11 mouse cellular contexts compared by ENCODE assay signal in genomic region chr2:156780752-156781151, GRCm38 (mm10). TPM values are rescaled to one million over a fixed set of nuclear protein-coding genes. Genes with fewer than 3 reads are reported as not detected.
DNase-seq lines count a peak whose midpoint lies in the region; ATAC-seq and TF ChIP-seq lines count a peak whose summit lies in the region.
"Had no signal": no experiment of that assay in that cellular context is flagged by ENCODE, and none has a peak within 500 bp of the region (broad histone marks: within the 10 kb centered on the region; RNA-seq: fewer than 3 reads in every experiment).

No protein-coding gene starts in this region.

- no peaks in the 10 kb centered on the region for H3K36me3 ChIP-seq in hindbrain, embryonic 11.5 days (ENCODE audit: control insufficient read depth, insufficient read depth, low read length)
- no peaks in the 10 kb centered on the region for H3K36me3 ChIP-seq in hindbrain, embryonic 12.5 days
- no peaks in the 10 kb centered on the region for H3K36me3 ChIP-seq in G1E (replicated peaks)
- no peaks in the 10 kb centered on the region for H3K36me3 ChIP-seq in forebrain, embryonic 12.5 days (replicated peaks)
- H3K36me3 ChIP-seq in liver, embryonic 15.5 days (replicated peaks) = no peaks in the 10 kb centered on the region

- H3K27ac ChIP-seq in hindbrain, embryonic 11.5 days (ENCODE audit: low read depth, low read length) = no peak overlapping the region
- H3K27ac ChIP-seq in hindbrain, embryonic 12.5 days = no peak overlapping the region
- no peak overlapping the region for H3K27ac ChIP-seq in forebrain, embryonic 12.5 days
- peak overlapping the region; percentile 82; the same call in 1 of the 2 replicates for H3K27ac ChIP-seq in liver, embryonic 15.5 days (replicated peaks)
- no peak overlapping the region for H3K27ac ChIP-seq in left cerebral cortex, adult 2 months

- no peak overlapping the region for H3K4me3 ChIP-seq in hindbrain, embryonic 11.5 days (ENCODE audit: low read depth, low read length)
- H3K4me3 ChIP-seq in hindbrain, embryonic 12.5 days = no peak overlapping the region
- peak overlapping the region; percentile 57; the same call in 1 of the 2 replicates for H3K4me3 ChIP-seq in G1E (ENCODE audit: low read depth, low read length)
- H3K4me3 ChIP-seq in forebrain, embryonic 12.5 days (replicated peaks) = no peak overlapping the region
- H3K4me3 ChIP-seq in liver, embryonic 15.5 days (replicated peaks) = peak overlapping the region; percentile 17
- H3K4me3 ChIP-seq in left cerebral cortex, adult 2 months = no peak overlapping the region
- H3K4me3 ChIP-seq: myocyte had no signal

- peak; percentile 54 for DNase-seq in hindbrain, embryonic 11.5 days (ENCODE audit: low spot score)
- DNase-seq in G1E (ENCODE audit: low spot score) = peak; percentile 61
- no peak for DNase-seq in urinary bladder, adult 18-20 months (ENCODE audit: low spot score in 2 of 2)
- no peak for DNase-seq in left cerebral cortex, adult 2 months (ENCODE audit: extremely low spot score in 1 of 2, low spot score in 2 of 2)
- DNase-seq in ovary, adult 18-20 months (ENCODE audit: low spot score) = no peak
- DNase-seq: thymus, postnatal 36 days had no signal

- 0 out of 2 replicates have a peak overlapping the region, but pooled peaks have one; percentile 9 for H3K4me2 ChIP-seq in hindbrain, embryonic 11.5 days (replicated peaks; ENCODE audit: low read depth, low read length)
- no peak overlapping the region for H3K4me2 ChIP-seq in hindbrain, embryonic 12.5 days (replicated peaks)
- peak overlapping the region; percentile 32; the same call in 1 of the 2 replicates for H3K4me2 ChIP-seq in forebrain, embryonic 12.5 days
- H3K4me2 ChIP-seq in liver, embryonic 15.5 days = peak overlapping the region; percentile 58

- WGBS in hindbrain, embryonic 11.5 days = 18% methylated on average over 17 of the region's 17 CpGs
- WGBS in hindbrain, embryonic 12.5 days = 16% methylated on average over 17 of the region's 17 CpGs
- 21% methylated on average over 17 of the region's 17 CpGs for WGBS in forebrain, embryonic 12.5 days
- WGBS in liver, embryonic 15.5 days (ENCODE audit: insufficient replicate concordance) = 15% methylated on average over 17 of the region's 17 CpGs

- H3K9me3 ChIP-seq in hindbrain, embryonic 11.5 days (ENCODE audit: control insufficient read depth, low read length) = no peaks in the 10 kb centered on the region
- no peaks in the 10 kb centered on the region for H3K9me3 ChIP-seq in hindbrain, embryonic 12.5 days (replicated peaks)
- H3K9me3 ChIP-seq in G1E (replicated peaks) = peaks cover 6% of the 10 kb centered on the region
- 0 out of 2 replicates have a peak, but pooled peaks cover 3% of the 10 kb centered on the region for H3K9me3 ChIP-seq in forebrain, embryonic 12.5 days
- no peaks in the 10 kb centered on the region for H3K9me3 ChIP-seq in liver, embryonic 15.5 days (replicated peaks)

- peaks cover under 1% of the 10 kb centered on the region; the same call in 1 of the 2 replicates for H3K4me1 ChIP-seq in hindbrain, embryonic 11.5 days (replicated peaks; ENCODE audit: control insufficient read depth, insufficient read depth, low read length)
- peaks cover 11% of the 10 kb centered on the region; the same call in 1 of the 2 replicates for H3K4me1 ChIP-seq in hindbrain, embryonic 12.5 days
- H3K4me1 ChIP-seq in G1E (ENCODE audit: insufficient read depth, low read depth, low read length) = peaks cover 95% of the 10 kb centered on the region
- H3K4me1 ChIP-seq in forebrain, embryonic 12.5 days = peaks cover 16% of the 10 kb centered on the region
- peaks cover 83% of the 10 kb centered on the region for H3K4me1 ChIP-seq in liver, embryonic 15.5 days (replicated peaks)

- 0 out of 2 replicates have a peak, but pooled peaks have one; percentile 6 for ATAC-seq in hindbrain, embryonic 11.5 days (ENCODE audit: low FRiP score)
- no peak for ATAC-seq in hindbrain, embryonic 12.5 days (ENCODE audit: low FRiP score)
- ATAC-seq in G1E (ENCODE audit: extremely low read depth, insufficient number of reproducible peaks, low FRiP score, poor library complexity, severe bottlenecking) = no peak
- no peak for ATAC-seq in forebrain, embryonic 12.5 days (ENCODE audit: low FRiP score)
- no peak for ATAC-seq in liver, embryonic 15.5 days (ENCODE audit: insufficient read depth)

- intact Hi-C loops in left cerebral cortex, adult 2 months (cut with DNase I) = loop anchor here (10.0 kb wide), 2 partner anchors 244 to 314 kb away; no protein-coding TSS in a partner anchor

- 0 out of 2 replicates have a peak, but pooled peaks cover 1% of the 10 kb centered on the region for H3K27me3 ChIP-seq in hindbrain, embryonic 11.5 days (ENCODE audit: control insufficient read depth, insufficient read depth, low read length)
- H3K27me3 ChIP-seq in hindbrain, embryonic 12.5 days = peaks cover 14% of the 10 kb centered on the region
- H3K27me3 ChIP-seq in G1E (ENCODE audit: insufficient read depth, low read length) = no peaks in the 10 kb centered on the region
- H3K27me3 ChIP-seq in forebrain, embryonic 12.5 days = peaks cover 10% of the 10 kb centered on the region
- peaks cover 5% of the 10 kb centered on the region for H3K27me3 ChIP-seq in liver, embryonic 15.5 days

- H3K9ac ChIP-seq in hindbrain, embryonic 11.5 days (ENCODE audit: low read depth, low read length) = no peak overlapping the region
- H3K9ac ChIP-seq in hindbrain, embryonic 12.5 days = no peak overlapping the region
- H3K9ac ChIP-seq in forebrain, embryonic 12.5 days = no peak overlapping the region
- no peak overlapping the region for H3K9ac ChIP-seq in liver, embryonic 15.5 days

- no peak for TF ChIP-seq CTCF in G1E (IDR thresholded peaks at IDR 0.05; ENCODE audit: low read depth, low read length)
- no peak for TF ChIP-seq CTCF in left cerebral cortex, adult 2 months (IDR thresholded peaks at IDR 0.05)

RNA-seq across cellular contexts. Expression of gene Myl9, which starts 5.5 kb away (rescaled TPM):
- 96.1 and 133 TPM in 2 replicates for polyA plus RNA-seq in hindbrain, embryonic 11.5 days (2014; fragmentation: Nextera tagmentation; extraction: Ambion mirVana)
- 122 and 144 TPM in 2 replicates for polyA plus RNA-seq in hindbrain, embryonic 12.5 days (2016; fragmentation: Nextera tagmentation; extraction: Ambion mirVana)
- total RNA-seq in G1E (2014; fragmentation: Nextera tagmentation) (not detected in 2 replicates), G1E (2017) (1.3 TPM in 1 of 2 replicates, not detected in the other)
- 0.43 and 0.44 TPM in 2 replicates for polyA plus RNA-seq in G1E (2012)
- polyA plus RNA-seq in forebrain, embryonic 12.5 days (2016; fragmentation: Nextera tagmentation; extraction: Ambion mirVana) = 61.4 and 95.4 TPM in 2 replicates
- polyA plus RNA-seq in liver, embryonic 15.5 days (2015; fragmentation: Nextera tagmentation; extraction: Ambion mirVana) = 48.1 and 52.7 TPM in 2 replicates
- total RNA-seq in left cerebral cortex, adult 2 months (2021) = 10 to 100 TPM; 16.1 to 17.3 TPM
- total RNA-seq: common myeloid progenitor, adult 5-6 weeks had no signal

RNA-seq across cellular contexts. Expression of gene Tgif2, which starts 59.1 kb away (rescaled TPM):
- polyA plus RNA-seq in hindbrain, embryonic 11.5 days (2014; fragmentation: Nextera tagmentation; extraction: Ambion mirVana) = 69.6 and 71.8 TPM in 2 replicates
- polyA plus RNA-seq in hindbrain, embryonic 12.5 days (2016; fragmentation: Nextera tagmentation; extraction: Ambion mirVana) = 60.1 and 64.4 TPM in 2 replicates
- total RNA-seq in G1E (2014; fragmentation: Nextera tagmentation) (22.8 and 25.7 TPM in 2 replicates), G1E (2017) (24.9 and 26.7 TPM in 2 replicates)
- polyA plus RNA-seq in G1E (2012) = 60.6 and 77.6 TPM in 2 replicates
- 88.3 and 89.3 TPM in 2 replicates for polyA plus RNA-seq in forebrain, embryonic 12.5 days (2016; fragmentation: Nextera tagmentation; extraction: Ambion mirVana)
- 6.3 and 6.6 TPM in 2 replicates for polyA plus RNA-seq in liver, embryonic 15.5 days (2015; fragmentation: Nextera tagmentation; extraction: Ambion mirVana)
- total RNA-seq in left cerebral cortex, adult 2 months (2021) = under 1 TPM; 0.68 to 0.89 TPM

Comparison
In these comparisons a context has a peak if more than half of its experiments do, and no peak if none do; other contexts are left out.
1. DNase-seq: peak in hindbrain, embryonic 11.5 days (single experiment) and G1E (single experiment); none in urinary bladder, adult 18-20 months (0 of 2), left cerebral cortex, adult 2 months (0 of 2) and ovary, adult 18-20 months (single experiment).
2. H3K4me3 ChIP-seq: peak in G1E (single experiment) and liver, embryonic 15.5 days (single experiment); none in hindbrain, embryonic 11.5 days (single experiment), hindbrain, embryonic 12.5 days (single experiment), forebrain, embryonic 12.5 days (single experiment) and left cerebral cortex, adult 2 months (single experiment).
3. RNA of gene Myl9, which starts 5.5 kb away (polyA plus RNA-seq): 96.1 to 133 TPM in hindbrain, embryonic 11.5 days, 122 to 144 TPM in hindbrain, embryonic 12.5 days, 61.4 to 95.4 TPM in forebrain, embryonic 12.5 days and 48.1 to 52.7 TPM in liver, embryonic 15.5 days; 0.43 to 0.44 TPM in G1E; every median in the first group is over 10 times any median in the second.